Comparison of ENCODE assay signal across 29 mouse cellular contexts in the genomic region with DNA sequence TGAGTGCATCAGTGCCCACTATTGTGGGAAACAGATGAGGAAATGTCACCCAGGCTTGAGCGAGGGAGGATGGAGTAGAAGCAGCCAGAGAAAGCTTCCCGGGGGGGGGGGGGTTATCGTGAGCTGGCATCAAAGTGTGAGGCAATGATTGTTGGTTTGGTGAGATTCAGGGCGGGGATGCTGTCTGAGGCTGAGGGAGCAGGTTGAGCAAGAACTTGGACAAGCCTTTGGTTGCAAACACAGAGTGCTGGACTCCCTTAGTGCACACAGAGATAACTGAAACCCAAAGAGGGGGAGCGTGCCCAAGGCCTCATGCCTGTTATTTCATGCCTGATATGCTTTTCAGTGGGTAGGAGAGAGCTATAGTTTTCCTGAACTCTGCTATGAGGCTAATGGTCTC. TPM values are rescaled to one million over a fixed set of nuclear protein-coding genes. Genes with fewer than 3 reads are reported as not detected.
"Had no signal": no experiment of that assay in that cellular context is flagged by ENCODE, and none has a peak within 500 bp of the region (broad histone marks: within the 10 kb centered on the region; RNA-seq: fewer than 3 reads in every experiment).

No protein-coding gene starts in this region.

- H3K9ac ChIP-seq: limb, embryonic 12.5 days; limb, embryonic 15.5 days; liver, embryonic 14.5 days; lung, embryonic 15.5 days had no signal

- DNase-seq: kidney, adult 18-20 months; kidney, adult 9 months; kidney, postnatal 14 days; kidney, postnatal 4 days; left cerebral cortex, postnatal 4 days; lung, adult 18-20 months; lung, postnatal 10 days; lung, postnatal 36 days; midbrain, embryonic 14.5 days; thymus, adult 18-20 months; thymus, postnatal 14 days had no signal

- H3K4me2 ChIP-seq: limb, embryonic 12.5 days; limb, embryonic 15.5 days; lung, embryonic 15.5 days had no signal

- H3K9me3 ChIP-seq: limb, embryonic 15.5 days; lung, embryonic 15.5 days had no signal

- H3K27ac ChIP-seq: limb, embryonic 12.5 days; limb, embryonic 15.5 days; liver, embryonic 14.5 days; lung, embryonic 15.5 days had no signal

- H3K36me3 ChIP-seq: limb, embryonic 15.5 days had no signal

- H3K4me3 ChIP-seq: limb, embryonic 12.5 days; limb, embryonic 15.5 days; lung, embryonic 15.5 days had no signal

- ATAC-seq: inflammation-experienced regulatory T-cells, adult 6 months; intestine, embryonic 16.5 days had no signal

RNA-seq across cellular contexts. Expression of a gene that starts 5.2 kb away (rescaled TPM):
- polyA plus RNA-seq: inflammation-experienced regulatory T-cells, adult 6 months had no signal

RNA-seq across cellular contexts. Expression of a gene that starts 5.8 kb away (rescaled TPM):
- total RNA-seq: layer of hippocampus, adult 18-20 months; layer of hippocampus, postnatal 14 days; left cerebral cortex, adult 8-10 months; left cerebral cortex, postnatal 14 days; left cerebral cortex, postnatal 4 days; midbrain, postnatal 0 days had no signal
- polyA plus RNA-seq: inflammation-experienced regulatory T-cells, adult 6 months; intestine, embryonic 16.5 days; kidney, embryonic 16.5 days; limb, embryonic 12.5 days; limb, embryonic 15.5 days; liver, embryonic 14.5 days; lung, embryonic 15.5 days; midbrain, embryonic 14.5 days; midbrain, postnatal 0 days; neural tube, embryonic 11.5 days; neural tube, embryonic 14.5 days; small intestine, adult 2 months; spleen, adult 2 months; stomach, embryonic 16.5 days; testis, adult 2 months had no signal

RNA-seq across cellular contexts. Expression of a gene that starts 17.8 kb away (rescaled TPM):
- total RNA-seq: layer of hippocampus, adult 18-20 months; left cerebral cortex, adult 8-10 months; left cerebral cortex, postnatal 4 days; midbrain, postnatal 0 days had no signal
- polyA plus RNA-seq: inflammation-experienced regulatory T-cells, adult 6 months; kidney, embryonic 16.5 days; limb, embryonic 12.5 days; midbrain, embryonic 14.5 days; midbrain, postnatal 0 days; neural tube, embryonic 11.5 days; neural tube, embryonic 14.5 days; small intestine, adult 2 months had no signal

RNA-seq across cellular contexts. Expression of a gene that starts 25.9 kb away (rescaled TPM):
- total RNA-seq: layer of hippocampus, adult 18-20 months; layer of hippocampus, postnatal 14 days; left cerebral cortex, adult 8-10 months; left cerebral cortex, postnatal 14 days; left cerebral cortex, postnatal 4 days; midbrain, postnatal 0 days had no signal
- polyA plus RNA-seq: inflammation-experienced regulatory T-cells, adult 6 months; intestine, embryonic 16.5 days; kidney, embryonic 16.5 days; limb, embryonic 12.5 days; limb, embryonic 15.5 days; liver, embryonic 14.5 days; lung, embryonic 15.5 days; midbrain, embryonic 14.5 days; midbrain, postnatal 0 days; neural tube, embryonic 11.5 days; neural tube, embryonic 14.5 days; small intestine, adult 2 months; spleen, adult 2 months; stomach, embryonic 16.5 days had no signal

RNA-seq across cellular contexts. Expression of a gene that starts 45.9 kb away (rescaled TPM):
- total RNA-seq: layer of hippocampus, adult 18-20 months; layer of hippocampus, postnatal 14 days; left cerebral cortex, adult 8-10 months; left cerebral cortex, postnatal 14 days; midbrain, postnatal 0 days had no signal
- polyA plus RNA-seq: inflammation-experienced regulatory T-cells, adult 6 months; intestine, embryonic 16.5 days; kidney, embryonic 16.5 days; limb, embryonic 12.5 days; limb, embryonic 15.5 days; liver, embryonic 14.5 days; lung, embryonic 15.5 days; midbrain, embryonic 14.5 days; midbrain, postnatal 0 days; neural tube, embryonic 11.5 days; neural tube, embryonic 14.5 days; small intestine, adult 2 months; spleen, adult 2 months; stomach, embryonic 16.5 days had no signal
